Mouse (Mus musculus) 3134 (cell line): ENCODE data around the gene Caml.
"Not testable (repeated sequence)": the region's sequence is repeated elsewhere in the genome, so short reads cannot be mapped to it uniquely, and the experiment has no call there.

ENCODE experiments used
- DNase-seq: peaks from one replicate; pipeline ENCODE4 v3.0.0-alpha.2; 2011; ENCODE audit warnings: low spot score; ENCODE audit not compliant: insufficient read length; ENCODE audit errors: extremely low read depth

Gene Caml

DNA sequence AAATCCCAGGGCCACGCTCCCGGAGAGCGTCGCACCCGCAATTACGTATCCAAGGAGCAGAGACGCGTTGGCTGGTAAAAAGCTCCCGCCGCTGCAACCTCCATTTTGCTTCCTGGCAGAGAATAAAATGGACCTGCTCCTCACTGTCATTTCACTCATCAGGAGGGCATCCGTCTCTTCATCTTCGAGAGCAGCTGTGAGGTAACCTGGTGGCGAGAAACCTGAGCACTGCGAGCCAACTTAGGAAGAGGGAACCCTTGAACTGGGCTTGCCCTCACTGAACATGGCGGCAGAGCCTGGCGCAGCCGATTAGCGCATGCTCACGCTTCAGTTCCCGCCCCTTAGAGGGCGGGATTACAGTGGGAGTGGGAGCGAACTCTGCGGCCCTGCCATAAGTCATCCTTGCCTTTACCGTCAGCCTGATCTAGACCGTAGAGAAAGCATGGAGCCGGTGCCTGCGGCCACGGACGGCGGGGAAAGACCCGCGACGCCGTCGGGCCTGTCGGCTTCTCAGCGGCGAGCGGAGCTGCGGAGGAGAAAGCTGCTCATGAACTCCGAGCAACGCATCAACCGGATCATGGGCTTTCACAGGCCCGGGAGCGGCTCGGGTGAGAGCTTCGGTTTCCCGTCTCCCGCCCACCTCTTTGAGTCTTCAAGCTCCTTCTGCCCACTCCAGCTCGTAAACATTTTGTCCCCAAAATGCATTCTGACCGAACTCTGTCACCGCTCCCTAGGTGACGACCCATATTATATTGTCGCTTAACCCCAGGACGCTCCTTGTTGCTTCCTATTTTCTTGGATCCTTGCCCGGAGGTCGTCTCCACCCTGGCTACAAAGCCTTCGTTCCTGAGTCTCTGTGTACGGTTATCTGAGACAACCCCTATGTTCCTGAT lies at the start of gene Caml:
Gene Caml, plus strand, starts transcription at position 357 of the 893 bp plus-strand sequence.
- DNase-seq, result peak; percentile 89

GRCm38 (mm10) chr13:55573432-55573831 lies 49.4 kb upstream of the Caml start, which contains the start of gene Tmed9:
TSS of gene Tmed9 (plus strand) at chr13:55573732.
- no peak for DNase-seq

DNA sequence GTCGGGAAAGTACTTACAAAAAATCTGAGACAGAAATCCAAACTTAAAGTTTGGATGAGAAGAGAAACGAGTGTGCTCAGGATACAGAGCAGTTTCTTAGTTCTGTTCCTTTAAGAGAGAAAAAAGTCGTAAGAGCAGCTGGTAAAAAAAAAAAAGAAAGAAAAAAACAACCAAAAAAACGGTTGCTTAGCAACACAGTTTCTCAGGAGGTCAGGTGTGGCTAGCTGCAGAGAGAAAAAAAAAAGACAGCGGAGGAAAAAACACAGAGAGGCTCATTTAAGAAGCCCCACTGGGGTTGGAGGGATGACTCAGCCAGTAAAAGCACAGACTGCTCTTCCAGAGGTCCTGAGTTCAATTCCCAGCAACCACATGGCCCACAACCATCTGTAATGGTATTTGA lies 48.5 kb upstream of the Caml start:
- no peak for DNase-seq

- DNase-seq, result no peak
Measured at GRCm38 (mm10) chr13:55575932-55576331, 46.9 kb upstream of the Caml start.

DNA sequence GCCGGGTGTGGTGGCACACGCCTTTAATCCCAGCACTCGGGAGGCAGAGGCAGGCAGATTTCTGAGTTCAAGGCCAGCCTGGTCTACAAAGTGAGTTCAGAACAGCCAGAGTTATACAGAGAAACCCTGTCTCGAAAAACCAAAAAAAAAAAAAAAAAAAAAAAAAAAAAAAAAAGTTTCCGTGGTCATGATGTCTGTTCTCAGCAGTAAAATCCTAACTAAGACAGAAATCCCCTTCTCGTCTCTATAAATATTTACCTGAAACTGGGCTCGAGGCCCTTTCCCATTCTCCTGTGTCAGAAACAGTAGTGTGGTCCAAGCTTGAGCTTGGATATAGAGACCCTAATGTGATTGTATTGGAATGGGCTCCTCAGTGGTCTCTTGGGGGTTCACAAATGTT lies 45.9 kb upstream of the Caml start:
- not testable (repeated sequence) for DNase-seq

DNA sequence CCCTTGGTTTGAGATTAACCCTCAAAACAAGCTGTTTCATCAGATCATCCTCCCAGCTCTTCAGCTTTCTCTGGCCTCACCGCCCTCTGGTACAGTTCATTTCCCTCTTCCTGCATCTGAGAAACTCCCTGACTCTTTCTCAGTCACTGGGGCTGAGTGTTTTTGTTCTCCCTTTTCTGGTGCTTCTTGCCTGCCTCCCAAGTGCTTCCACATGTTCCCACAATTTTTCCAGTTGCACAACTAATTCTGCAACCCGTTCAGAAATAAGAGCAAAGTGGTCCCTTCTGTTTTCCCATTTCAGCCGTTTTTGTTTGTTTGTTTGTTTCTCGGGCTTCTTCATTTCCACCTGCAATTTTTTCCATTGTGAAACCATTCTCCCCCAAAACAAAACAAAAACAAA lies 44.7 kb upstream of the Caml start:
- no peak for DNase-seq

- DNase-seq, result no peak
Measured at GRCm38 (mm10) chr13:55591961-55592490, 30.8 kb upstream of the Caml start.

DNA sequence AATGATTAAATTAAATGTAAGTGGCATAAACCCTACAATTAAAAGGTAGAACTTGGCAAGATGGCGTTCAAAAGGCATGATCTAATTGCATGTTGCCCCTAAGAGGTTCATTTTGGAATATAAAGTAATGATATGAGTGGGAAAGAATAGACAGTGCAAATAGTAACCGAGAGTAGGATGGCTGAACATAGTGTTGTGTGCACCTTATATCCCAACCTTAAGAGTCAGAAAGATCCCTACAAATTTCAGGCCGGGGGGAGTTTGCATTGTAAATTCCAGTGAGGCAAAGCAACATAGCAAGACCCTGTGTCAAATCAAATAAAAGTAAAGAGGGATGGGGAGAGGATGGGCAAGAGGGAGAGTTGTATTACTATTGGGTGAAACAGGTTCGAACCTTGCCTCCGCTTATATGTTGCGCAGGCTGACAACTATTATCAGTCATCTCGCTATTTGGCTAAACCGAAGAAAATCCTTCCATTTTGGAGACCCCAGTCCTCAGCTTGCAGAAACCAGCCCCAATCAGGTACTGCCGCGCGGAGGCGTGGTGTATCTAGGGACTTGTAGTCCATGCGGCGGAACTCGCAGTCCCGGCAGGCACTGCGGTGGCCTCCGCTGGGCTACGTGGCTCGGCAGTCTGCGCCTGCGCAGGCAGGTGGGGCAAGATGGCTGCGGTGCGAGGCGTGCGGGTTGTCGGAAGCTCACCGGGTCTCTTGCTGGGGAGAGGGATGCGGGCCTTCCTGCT lies 30.1 kb upstream of the Caml start:
- DNase-seq, result peak; percentile 96

- no peak for DNase-seq
Measured at GRCm38 (mm10) chr13:55593254-55593747, 29.5 kb upstream of the Caml start.

GRCm38 (mm10) chr13:55595375-55595774 lies 27.4 kb upstream of the Caml start:
- DNase-seq, result no peak

- no peak for DNase-seq
Measured at GRCm38 (mm10) chr13:55596802-55597201, 26.0 kb upstream of the Caml start.

GRCm38 (mm10) chr13:55599566-55600540 lies 23.0 kb upstream of the Caml start, which contains the start of gene B4galt7:
TSS of gene B4galt7 (plus strand) at chr13:55599896.
- DNase-seq, result peak; percentile 80

DNA sequence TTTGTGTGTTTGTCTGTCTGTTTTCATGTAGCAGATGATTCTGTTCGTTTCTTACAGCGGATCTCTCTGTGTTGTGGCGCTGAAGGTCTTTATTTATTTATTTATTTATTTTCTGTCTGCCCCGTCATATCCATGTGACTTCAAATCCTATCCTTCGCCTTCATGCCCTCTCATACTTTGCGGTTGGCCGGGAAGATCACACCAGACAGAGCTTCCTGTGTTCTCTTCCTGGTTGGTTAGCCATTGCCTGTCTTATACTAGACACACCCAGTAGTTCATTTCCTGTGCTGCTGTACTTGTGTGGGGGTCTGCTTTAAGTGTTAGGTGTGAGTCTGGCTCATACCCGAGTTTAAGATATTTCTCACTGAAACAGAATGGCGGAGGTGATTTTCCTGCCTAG lies 22.1 kb upstream of the Caml start:
- no peak for DNase-seq

DNA sequence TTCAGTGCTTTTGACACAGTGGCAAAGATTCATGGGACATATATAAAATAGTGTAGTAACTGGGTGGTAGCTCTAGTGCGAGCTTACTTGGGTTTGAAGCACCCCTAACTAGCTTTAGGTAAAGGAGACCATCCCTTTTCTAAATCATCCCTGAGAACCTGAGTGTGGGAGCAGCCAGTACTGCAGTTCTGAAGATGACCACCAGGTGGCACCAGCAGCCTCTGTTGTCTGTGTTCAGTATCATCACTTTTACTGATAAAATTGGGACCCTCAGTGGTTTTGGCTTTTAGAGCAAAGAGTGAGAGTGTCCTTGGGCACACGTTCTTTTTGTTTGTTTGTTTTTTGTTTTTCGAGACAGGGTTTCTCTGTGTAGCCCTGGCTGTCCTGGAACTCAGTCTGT lies 21.2 kb upstream of the Caml start:
- DNase-seq, result no peak

DNA sequence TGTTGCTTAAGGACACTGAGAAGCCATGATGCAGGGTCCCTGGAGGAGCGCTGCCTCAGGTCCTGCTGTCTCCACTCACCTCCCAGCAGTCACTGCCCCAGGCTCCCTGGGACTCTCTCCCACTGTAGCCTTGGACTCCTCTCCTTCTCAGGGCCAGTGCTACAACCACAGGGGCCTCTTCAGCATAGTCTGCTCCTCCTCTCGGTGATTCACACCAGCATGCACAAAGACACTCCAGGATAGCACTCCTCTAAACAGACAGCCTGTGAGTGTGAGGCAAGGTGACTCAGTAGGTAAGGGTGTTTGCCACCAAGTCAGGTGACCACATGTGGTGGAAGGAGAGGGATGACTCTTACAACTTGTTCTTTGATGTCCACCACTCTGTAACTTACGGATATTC lies 18.2 kb upstream of the Caml start:
- DNase-seq, result no peak

GRCm38 (mm10) chr13:55606899-55607623 lies 15.7 kb upstream of the Caml start:
- no peak for DNase-seq

DNA sequence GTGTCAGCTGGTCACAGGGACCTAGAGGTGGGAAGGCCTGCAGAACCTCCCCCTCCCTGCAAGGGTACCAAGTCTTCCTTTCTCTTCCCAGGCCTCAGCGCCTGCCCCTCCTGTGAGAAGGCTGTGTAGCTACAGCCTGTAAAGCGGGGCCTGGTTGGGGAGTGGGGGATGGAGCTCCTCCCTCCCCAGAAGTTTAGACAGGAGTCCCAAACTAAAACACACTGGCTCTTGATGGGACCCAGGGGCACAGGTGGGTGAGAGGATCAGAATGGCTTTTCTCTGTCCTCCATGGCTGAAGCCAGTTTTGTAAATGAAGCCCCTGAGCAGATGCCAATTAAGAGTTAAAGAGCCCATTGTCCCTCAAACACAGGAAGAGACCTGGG lies 15.2 kb upstream of the Caml start:
- no peak for DNase-seq

- no peak for DNase-seq
Measured at GRCm38 (mm10) chr13:55611996-55612395, 10.8 kb upstream of the Caml start.

DNA sequence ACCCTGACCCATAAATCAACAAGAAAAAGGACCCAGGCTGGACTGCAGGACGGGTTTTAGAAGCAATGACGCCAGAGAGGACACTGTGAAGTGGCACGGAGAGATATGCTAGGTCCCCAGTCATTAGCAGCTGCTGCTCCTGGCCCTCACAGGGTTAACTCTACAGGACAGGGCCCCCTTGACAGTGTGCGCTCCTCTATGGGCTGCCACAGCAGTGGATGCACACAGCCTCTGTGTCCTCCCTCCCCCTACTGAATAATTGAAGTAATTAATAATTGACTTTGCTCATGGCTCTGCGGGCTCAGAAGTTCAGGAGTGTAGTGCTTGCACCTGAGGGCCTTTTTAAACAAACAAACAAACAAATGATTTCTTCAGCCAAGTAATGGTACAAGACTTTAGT lies 9.3 kb upstream of the Caml start:
- DNase-seq, result no peak

DNA sequence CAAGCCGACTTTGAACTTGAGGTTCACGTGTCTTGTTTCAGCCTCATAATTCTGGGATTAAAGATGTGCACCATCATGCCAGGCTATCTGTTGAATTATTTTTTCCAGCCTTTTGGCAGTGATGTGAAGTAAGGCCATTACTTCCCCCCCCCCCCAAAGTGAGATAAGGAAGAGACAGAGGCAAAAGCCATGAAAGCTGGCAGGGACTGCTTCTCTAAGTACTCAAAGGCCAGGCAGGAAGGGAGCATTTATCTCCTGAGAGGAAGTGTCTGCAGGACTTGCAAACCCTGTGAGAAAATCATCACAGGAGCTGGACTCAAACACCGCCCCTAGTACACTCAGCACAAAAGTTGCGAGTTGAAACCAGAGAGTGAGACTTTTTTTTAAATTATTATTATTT lies 3.5 kb upstream of the Caml start:
- no peak for DNase-seq
